Mouse (Mus musculus) hindbrain, embryonic 13.5 days (tissue): ENCODE data around the gene 2900026A02Rik. TPM values are rescaled to one million over a fixed set of nuclear protein-coding genes. Genes with fewer than 3 reads are reported as not detected.

Experiments used
- ATAC-seq: fragments of 200-750 bp; cut with Nextera tagmentation; 2 replicates; pipeline ENCODE4 v1.8.0; 2017; ENCODE audit warnings: moderate TSS enrichment; ENCODE audit not compliant: low FRiP score
- H3K27ac ChIP-seq: fragments of 300-500 bp; sonication (generic); 2 replicates; pipeline ENCODE4 v1.5.1; 2015; ENCODE audit warnings: inconsistent platforms, mild to moderate bottlenecking, moderate library complexity
- H3K27me3 ChIP-seq: fragments of 300-500 bp; sonication (generic); 2 replicates; pipeline ENCODE4 v1.6.1; 2015; ENCODE audit warnings: mild to moderate bottlenecking, inconsistent platforms
- H3K36me3 ChIP-seq: fragments of 300-500 bp; sonication (generic); 2 replicates; pipeline ENCODE4 v1.6.1; 2015; ENCODE audit warnings: mild to moderate bottlenecking, inconsistent platforms
- H3K4me1 ChIP-seq: fragments of 300-500 bp; sonication (generic); replicated peaks from 2 replicates; pipeline ENCODE4 v1.6.1; 2015; ENCODE audit warnings: inconsistent platforms
- H3K4me2 ChIP-seq: fragments of 300-500 bp; sonication (generic); 2 replicates; pipeline ENCODE4 v1.6.1; 2015; ENCODE audit warnings: inconsistent platforms, mild to moderate bottlenecking, moderate library complexity
- H3K4me3 ChIP-seq: fragments of 300-500 bp; sonication (generic); 2 replicates; pipeline ENCODE4 v1.5.1; 2015; ENCODE audit warnings: mild to moderate bottlenecking, inconsistent platforms
- H3K9ac ChIP-seq: fragments of 300-500 bp; sonication (generic); 2 replicates; pipeline ENCODE4 v1.6.1; 2015; ENCODE audit warnings: mild to moderate bottlenecking, inconsistent platforms
- H3K9me3 ChIP-seq: fragments of 300-500 bp; sonication (generic); 2 replicates; pipeline ENCODE4 v1.6.1; 2016; ENCODE audit warnings: inconsistent platforms
- WGBS: fragments of 180-500 bp; shearing (Covaris S2); methylation state at CpG from one replicate; pipeline ENCODE4 v1.1.7; 2015; 5-methylcytosine and 5-hydroxymethylcytosine counted together
- polyA plus RNA-seq: library from polyadenylated mRNA; unstranded; fragments of >200 nt; fragmentation: Nextera tagmentation; extraction: Ambion mirVana; gene quantifications from 2 replicates; pipeline ENCODE4 v1.2.1, GENCODE M21; 2015

The 2900026A02Rik gene
- polyA plus RNA-seq, 1 experiment from 2014 or later, result 2.7 TPM

- H3K27ac ChIP-seq, result no peak overlapping the region
- no peak for ATAC-seq
- peaks cover 5% of the 10 kb centered on the region for H3K4me1 ChIP-seq
- no peaks in the 10 kb centered on the region for H3K27me3 ChIP-seq
- WGBS, result 84% methylated on average over 7 of the region's 7 CpGs
- no peaks in the 10 kb centered on the region for H3K36me3 ChIP-seq
- no peak overlapping the region for H3K4me3 ChIP-seq
- H3K9ac ChIP-seq, result no peak overlapping the region
- H3K9me3 ChIP-seq, result no peaks in the 10 kb centered on the region
- H3K4me2 ChIP-seq, result no peak overlapping the region
Observed at GRCm38 (mm10) chr5:113092406-113092805, 128.6 kb downstream of the 2900026A02Rik start.

DNA sequence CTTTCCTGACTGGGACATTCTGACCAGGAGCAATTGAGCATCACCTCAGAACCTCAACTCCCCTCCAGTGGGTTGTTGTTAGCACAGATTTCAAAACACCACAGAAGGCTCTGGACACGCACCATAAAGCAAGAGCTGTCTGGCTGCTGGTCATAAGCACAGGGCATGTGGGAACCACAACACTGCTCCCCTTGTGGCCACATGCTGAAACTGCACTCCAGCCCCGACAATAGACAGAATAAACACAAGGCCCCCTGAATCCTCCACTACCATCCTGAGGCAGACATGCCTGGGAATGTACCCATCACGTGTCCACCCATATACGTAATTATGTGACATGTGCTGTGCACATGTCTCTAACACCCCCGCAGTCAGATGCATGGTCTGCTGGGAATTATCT, 129.9 kb downstream of the 2900026A02Rik start:
- H3K4me1 ChIP-seq, result peaks cover 12% of the 10 kb centered on the region
- no peaks in the 10 kb centered on the region for H3K9me3 ChIP-seq
- peak overlapping the region; percentile 20; the same call in 1 of the 2 replicates for H3K27ac ChIP-seq
- ATAC-seq, result 0 out of 2 replicates have a peak, but pooled peaks have one; percentile 41
- H3K9ac ChIP-seq, result no peak overlapping the region
- H3K36me3 ChIP-seq, result no peaks in the 10 kb centered on the region
- no peak overlapping the region for H3K4me2 ChIP-seq
- WGBS, result 56% methylated on average over 5 of the region's 5 CpGs
- no peaks in the 10 kb centered on the region for H3K27me3 ChIP-seq
- H3K4me3 ChIP-seq, result no peak overlapping the region

DNA sequence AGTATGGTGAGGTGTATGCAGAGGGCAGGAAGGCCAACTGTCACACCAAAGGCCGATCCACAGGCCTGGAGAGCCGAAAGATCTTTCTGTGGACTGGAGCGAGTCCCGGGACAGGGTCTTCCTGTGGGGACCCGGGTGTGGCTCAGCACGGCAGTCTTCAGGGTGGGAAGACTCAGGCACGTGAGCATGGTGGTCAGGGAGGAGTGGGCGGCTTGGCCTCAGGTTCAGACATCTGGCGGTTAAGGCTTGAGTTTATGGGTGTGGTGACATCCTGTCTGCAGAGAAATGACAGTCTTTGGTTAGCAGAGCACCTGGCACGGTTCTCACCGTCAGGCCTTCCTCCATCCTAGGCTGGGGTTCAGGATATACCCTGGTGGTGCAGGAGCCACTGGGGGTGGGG, 130.3 kb downstream of the 2900026A02Rik start:
- no peaks in the 10 kb centered on the region for H3K27me3 ChIP-seq
- no peak overlapping the region for H3K4me2 ChIP-seq
- ATAC-seq, result 0 out of 2 replicates have a peak, but pooled peaks have one; percentile 6
- no peaks in the 10 kb centered on the region for H3K9me3 ChIP-seq
- H3K27ac ChIP-seq, result no peak overlapping the region
- no peak overlapping the region for H3K9ac ChIP-seq
- no peak overlapping the region for H3K4me3 ChIP-seq
- 91% methylated on average over 11 of the region's 11 CpGs for WGBS
- peaks cover 15% of the 10 kb centered on the region for H3K4me1 ChIP-seq
- H3K36me3 ChIP-seq, result no peaks in the 10 kb centered on the region

DNA sequence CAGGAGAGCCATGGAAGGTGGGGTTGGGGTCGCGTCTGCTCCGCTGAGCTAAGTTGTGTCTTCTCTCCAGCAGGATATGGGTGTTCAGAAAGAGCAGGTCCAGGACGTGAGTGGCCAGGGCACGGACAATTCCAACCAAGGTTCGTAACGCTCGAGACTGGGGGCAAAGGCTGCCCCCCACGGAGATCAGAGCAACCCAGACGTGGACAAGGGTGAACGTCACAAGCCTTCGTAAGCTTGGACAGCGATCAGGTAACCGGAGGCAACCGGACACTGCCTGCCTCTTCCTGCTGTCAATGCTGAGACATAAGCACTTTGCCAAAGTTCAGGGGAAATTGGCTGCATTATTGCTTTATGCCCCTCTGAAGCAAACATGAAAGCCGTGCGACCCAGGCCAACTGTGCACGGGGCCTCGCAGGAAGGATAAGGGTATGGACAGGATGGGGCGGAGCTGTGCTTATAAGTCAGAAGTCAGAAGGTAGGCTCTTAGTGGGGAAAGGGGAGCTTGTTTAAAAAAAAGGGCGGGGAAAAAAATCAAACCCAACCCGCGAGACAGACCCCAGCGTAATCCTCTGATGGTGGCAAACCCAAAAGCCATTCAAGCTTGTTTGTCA, 130.9 kb downstream of the 2900026A02Rik start:
- Histone ChIP-seq H3K9me3 (no peaks in the 10 kb centered on the region), H3K27ac (no peak overlapping the region), H3K9ac (no peak overlapping the region), H3K4me1 (peaks cover 15% of the 10 kb centered on the region), H3K4me3 (no peak overlapping the region), H3K4me2 (no peak overlapping the region), H3K27me3 (no peaks in the 10 kb centered on the region), H3K36me3 (no peaks in the 10 kb centered on the region)
- ATAC-seq, result no peak
- WGBS, result 93% methylated on average over 24 of the region's 24 CpGs

DNA sequence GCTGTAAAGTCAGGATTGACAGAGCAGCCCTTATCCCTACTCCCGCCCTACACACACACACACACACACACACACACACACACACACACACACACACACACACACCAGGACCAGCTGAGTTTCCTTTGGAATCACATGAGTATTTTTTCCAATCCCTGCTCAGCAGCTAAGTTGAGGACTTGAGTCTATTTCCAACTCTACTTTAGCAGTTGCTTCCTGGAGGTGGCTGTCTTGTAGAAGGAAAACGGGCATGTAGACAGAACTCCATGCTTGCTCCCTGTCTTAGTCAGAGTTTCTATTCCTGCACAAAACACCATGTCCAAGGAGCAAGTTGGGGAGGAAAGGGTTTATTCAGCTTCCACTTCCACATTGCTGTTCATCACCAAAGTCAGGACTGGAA, 133.6 kb downstream of the 2900026A02Rik start:
- no peak for ATAC-seq
- no peak overlapping the region for H3K27ac ChIP-seq
- WGBS, result 90% methylated on average over 2 of the region's 2 CpGs

DNA sequence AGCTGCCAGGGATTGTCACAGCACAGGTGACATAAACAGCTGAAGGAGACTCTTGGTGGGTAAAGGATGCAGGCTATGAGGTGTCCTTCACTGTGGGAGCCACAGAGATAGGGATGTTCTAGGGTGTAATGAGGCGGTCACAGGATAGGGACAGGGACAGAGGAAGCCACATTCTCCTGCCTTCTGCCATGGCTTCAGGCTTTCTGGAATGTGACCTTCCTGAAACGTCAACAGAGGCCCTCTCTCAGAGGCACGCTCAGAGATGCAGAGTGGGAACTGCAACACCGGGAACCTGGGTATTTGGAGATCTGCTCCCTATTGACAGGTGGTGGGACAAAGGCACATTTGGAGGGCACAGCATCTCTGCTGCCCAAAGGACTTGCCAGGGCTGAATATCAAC, 134.0 kb downstream of the 2900026A02Rik start:
- 50% methylated on average over 4 of the region's 4 CpGs for WGBS
- no peak overlapping the region for H3K4me3 ChIP-seq
- ATAC-seq, result no peak

More for the DNA sequence above, 133.6 kb downstream of the 2900026A02Rik start:
- H3K9ac ChIP-seq, result no peak overlapping the region
- H3K4me1 ChIP-seq, result peaks cover 9% of the 10 kb centered on the region
- H3K36me3 ChIP-seq, result no peaks in the 10 kb centered on the region
- H3K4me3 ChIP-seq, result no peak overlapping the region
- H3K27me3 ChIP-seq, result no peaks in the 10 kb centered on the region
- H3K4me2 ChIP-seq, result no peak overlapping the region
- no peaks in the 10 kb centered on the region for H3K9me3 ChIP-seq

DNA sequence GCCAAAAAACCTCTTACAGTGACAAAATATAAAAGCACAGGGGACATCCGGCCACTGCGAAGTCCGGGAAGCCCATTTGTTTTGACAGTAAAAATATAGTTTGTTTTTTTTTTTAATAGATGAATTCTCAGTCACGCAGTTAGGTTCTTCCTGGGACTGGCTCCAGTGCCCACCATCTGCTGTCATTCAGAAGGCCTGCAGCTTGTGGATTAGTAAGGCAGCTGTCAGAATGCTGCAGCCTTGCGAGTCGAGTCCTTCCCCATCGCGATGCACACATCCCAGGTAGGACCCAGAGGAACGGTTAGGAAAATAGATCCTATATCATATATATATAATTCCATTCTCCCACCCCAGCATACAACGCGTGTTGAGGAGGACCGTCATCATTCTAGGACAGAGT, 134.6 kb downstream of the 2900026A02Rik start:
- Histone ChIP-seq H3K27me3 (no peaks in the 10 kb centered on the region), H3K4me2 (no peak overlapping the region), H3K36me3 (no peaks in the 10 kb centered on the region), H3K4me1 (peaks cover 9% of the 10 kb centered on the region), H3K4me3 (no peak overlapping the region), H3K9ac (no peak overlapping the region), H3K27ac (peak overlapping the region; percentile 55; the same call in 1 of the 2 replicates), H3K9me3 (no peaks in the 10 kb centered on the region)
- 69% methylated on average over 12 of the region's 12 CpGs for WGBS
- ATAC-seq, result no peak

More for the DNA sequence above, 134.0 kb downstream of the 2900026A02Rik start:
- Histone ChIP-seq H3K36me3 (no peaks in the 10 kb centered on the region), H3K27ac (peak overlapping the region; percentile 55), H3K4me1 (peaks cover 9% of the 10 kb centered on the region), H3K27me3 (no peaks in the 10 kb centered on the region), H3K9ac (no peak overlapping the region), H3K9me3 (no peaks in the 10 kb centered on the region), H3K4me2 (no peak overlapping the region)

DNA sequence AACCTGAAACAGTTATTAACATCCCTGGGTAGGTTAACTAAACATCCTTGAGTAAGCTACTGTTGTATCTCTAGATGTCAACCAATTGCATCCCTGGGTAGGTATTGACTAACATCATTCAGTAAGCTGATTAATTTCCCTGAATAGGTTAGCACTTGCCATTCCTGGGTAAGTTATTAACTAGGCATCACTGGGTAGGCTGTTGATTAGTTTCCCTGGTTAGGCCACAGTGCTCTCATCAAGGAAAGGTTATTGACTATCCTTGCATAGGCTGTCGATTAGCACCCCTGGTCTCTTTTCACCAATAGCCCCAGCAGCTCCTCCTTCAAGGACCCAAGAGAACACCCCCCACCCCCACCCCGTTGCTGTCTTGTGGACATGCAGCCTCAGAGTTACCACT, 135.1 kb downstream of the 2900026A02Rik start:
- Histone ChIP-seq H3K9ac (no peak overlapping the region), H3K36me3 (no peaks in the 10 kb centered on the region), H3K4me2 (no peak overlapping the region), H3K4me3 (no peak overlapping the region), H3K27me3 (no peaks in the 10 kb centered on the region), H3K9me3 (no peaks in the 10 kb centered on the region), H3K4me1 (peaks cover 9% of the 10 kb centered on the region), H3K27ac (peak overlapping the region; percentile 30; the same call in 1 of the 2 replicates)
- ATAC-seq, result no peak
- WGBS, result 55% methylated on average over 2 of the region's 2 CpGs

- no peak for ATAC-seq
- WGBS, result 81% methylated on average over 2 of the region's 2 CpGs
- H3K4me1 ChIP-seq, result peaks cover 14% of the 10 kb centered on the region
- no peak overlapping the region for H3K27ac ChIP-seq
- no peaks in the 10 kb centered on the region for H3K36me3 ChIP-seq
- no peak overlapping the region for H3K9ac ChIP-seq
- no peaks in the 10 kb centered on the region for H3K9me3 ChIP-seq
- no peaks in the 10 kb centered on the region for H3K27me3 ChIP-seq
- no peak overlapping the region for H3K4me2 ChIP-seq
- no peak overlapping the region for H3K4me3 ChIP-seq
Observed at GRCm38 (mm10) chr5:113084309-113084708, 136.7 kb downstream of the 2900026A02Rik start.

GRCm38 (mm10) chr5:113082356-113083168, 138.5 kb downstream of the 2900026A02Rik start:
- H3K27ac ChIP-seq, result no peak overlapping the region
- H3K27me3 ChIP-seq, result 0 out of 2 replicates have a peak, but pooled peaks cover 1% of the 10 kb centered on the region
- no peak for ATAC-seq

GRCm38 (mm10) chr5:113081439-113081838, 139.6 kb downstream of the 2900026A02Rik start, which contains the start of gene Crybb3:
TSS of gene Crybb3 (minus strand) at chr5:113081584.
- no peak within 1 kb of the TSS for H3K27ac ChIP-seq
- H3K4me1 ChIP-seq, result peaks cover 9% of the 10 kb centered on the region
- no peak within 1 kb of the TSS for H3K4me2 ChIP-seq
- no peaks in the 10 kb centered on the region for H3K9me3 ChIP-seq
- 87% methylated on average over 8 of the region's 8 CpGs for WGBS
- H3K27me3 ChIP-seq, result 0 out of 2 replicates have a peak, but pooled peaks cover 3% of the 10 kb centered on the region
- peak within 1 kb of the TSS; percentile 35; the same call in 1 of the 2 replicates for H3K9ac ChIP-seq
- H3K36me3 ChIP-seq, result no peaks in the 10 kb centered on the region
- H3K4me3 ChIP-seq, result no peak within 1 kb of the TSS
- ATAC-seq, result no peak

More at GRCm38 (mm10) chr5:113082356-113083168, 138.5 kb downstream of the 2900026A02Rik start:
- Histone ChIP-seq H3K9ac (no peak overlapping the region), H3K4me3 (no peak overlapping the region), H3K9me3 (no peaks in the 10 kb centered on the region), H3K36me3 (no peaks in the 10 kb centered on the region), H3K4me1 (peaks cover 14% of the 10 kb centered on the region), H3K4me2 (no peak overlapping the region)
- 74% methylated on average over 19 of the region's 19 CpGs for WGBS

DNA sequence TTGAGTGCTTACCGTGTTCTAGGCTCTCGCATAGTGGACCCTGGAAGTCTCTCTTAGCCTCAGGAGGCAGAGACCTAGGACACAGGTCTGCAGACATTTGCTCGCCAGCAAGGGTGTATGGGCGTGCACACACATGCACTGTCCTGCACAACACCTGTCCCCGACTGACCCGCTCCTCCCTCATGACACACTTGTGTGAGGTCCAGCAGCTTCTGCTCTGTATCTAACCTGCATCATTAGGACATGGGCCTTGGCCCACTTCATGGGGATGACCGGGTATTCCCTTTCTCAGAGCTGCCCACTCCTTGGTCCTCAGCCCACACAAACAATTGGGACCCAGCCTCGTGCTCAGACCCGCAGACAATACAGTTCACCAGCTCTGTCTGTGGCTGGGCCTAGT, 140.0 kb downstream of the 2900026A02Rik start:
- no peak overlapping the region for H3K27ac ChIP-seq
- H3K4me2 ChIP-seq, result no peak overlapping the region
- H3K9ac ChIP-seq, result no peak overlapping the region
- no peaks in the 10 kb centered on the region for H3K9me3 ChIP-seq
- H3K27me3 ChIP-seq, result 0 out of 2 replicates have a peak, but pooled peaks cover 3% of the 10 kb centered on the region
- ATAC-seq, result no peak
- no peak overlapping the region for H3K4me3 ChIP-seq
- peaks cover 5% of the 10 kb centered on the region for H3K4me1 ChIP-seq
- H3K36me3 ChIP-seq, result no peaks in the 10 kb centered on the region
- 88% methylated on average over 9 of the region's 9 CpGs for whole genome bisulfite sequencing
